Mouse (Mus musculus) heart, embryonic 13.5 days (tissue): Measurements from ENCODE around the gene Fgf2. TPM values are rescaled to one million over a fixed set of nuclear protein-coding genes. Genes with fewer than 3 reads are reported as not detected.

ENCODE experiments used
- ATAC-seq: fragments of 200-750 bp; cut with Nextera tagmentation; 2 replicates; pipeline ENCODE4 v1.8.0; 2017; ENCODE audit warnings: moderate TSS enrichment; ENCODE audit not compliant: insufficient number of reproducible peaks, low FRiP score, low TSS enrichment; ENCODE audit errors: extremely low read depth
- H3K27ac ChIP-seq: fragments of 300-500 bp; sonication (generic); replicated peaks from 2 replicates; pipeline ENCODE4 v1.5.1; 2015; ENCODE audit warnings: moderate library complexity, mild to moderate bottlenecking, inconsistent platforms
- H3K27me3 ChIP-seq: fragments of 300-500 bp; sonication (generic); replicated peaks from 2 replicates; pipeline ENCODE4 v1.6.1; 2015; ENCODE audit warnings: mild to moderate bottlenecking, inconsistent platforms
- H3K36me3 ChIP-seq: fragments of 300-500 bp; sonication (generic); 2 replicates; pipeline ENCODE4 v1.6.1; 2015; ENCODE audit warnings: mild to moderate bottlenecking, inconsistent platforms
- H3K4me1 ChIP-seq: fragments of 300-500 bp; sonication (generic); 2 replicates; pipeline ENCODE4 v1.6.1; 2015; ENCODE audit warnings: inconsistent platforms
- H3K4me2 ChIP-seq: fragments of 300-500 bp; sonication (generic); 2 replicates; pipeline ENCODE4 v1.6.1; 2015; ENCODE audit warnings: inconsistent platforms, mild to moderate bottlenecking, moderate library complexity
- H3K4me3 ChIP-seq: fragments of 300-500 bp; sonication (generic); 2 replicates; pipeline ENCODE4 v1.5.1; 2015; ENCODE audit warnings: moderate library complexity, mild to moderate bottlenecking, inconsistent platforms
- H3K9ac ChIP-seq: fragments of 300-500 bp; sonication (generic); 2 replicates; pipeline ENCODE4 v1.6.1; 2015; ENCODE audit warnings: inconsistent platforms, mild to moderate bottlenecking, moderate library complexity
- H3K9me3 ChIP-seq: fragments of 300-500 bp; sonication (generic); 2 replicates; pipeline ENCODE4 v1.6.1; 2016; ENCODE audit warnings: inconsistent platforms
- WGBS: fragments of 180-500 bp; shearing (Covaris S2); methylation state at CpG from one replicate; pipeline ENCODE4 v1.1.7; 2015; ENCODE audit warnings: mixed read lengths; 5-methylcytosine and 5-hydroxymethylcytosine counted together
- polyA plus RNA-seq: library from polyadenylated mRNA; unstranded; fragments of >200 nt; fragmentation: Nextera tagmentation; extraction: Ambion mirVana; gene quantifications from 2 replicates; pipeline ENCODE4 v1.2.1, GENCODE M21; 2015

Gene Fgf2
- polyA plus RNA-seq, 1 experiment from 2014 or later: 0.94 TPM

DNA sequence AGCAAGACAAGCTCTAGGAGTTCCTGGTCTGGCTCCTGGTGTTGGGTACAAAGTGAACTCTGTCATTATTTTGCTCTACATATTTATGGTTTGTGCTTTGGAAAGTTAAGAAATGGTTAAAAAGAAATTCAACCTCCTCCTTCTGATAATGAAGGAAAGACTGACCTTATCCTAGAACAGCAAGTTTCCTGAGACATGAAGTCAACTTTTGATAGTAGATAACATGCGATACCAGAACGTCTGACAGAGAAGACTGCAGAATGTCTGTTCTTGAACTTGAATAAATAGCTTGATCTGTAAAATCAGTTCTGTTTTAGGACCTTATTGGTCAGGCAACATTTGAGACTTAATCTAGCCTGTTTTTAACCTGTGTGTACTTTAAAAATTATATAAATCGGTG, 21.5 kb upstream of the Fgf2 start:
- H3K27me3 ChIP-seq: no peaks in the 10 kb centered on the region
- no peak overlapping the region for H3K9ac ChIP-seq
- no peak overlapping the region for H3K4me2 ChIP-seq
- no peaks in the 10 kb centered on the region for H3K36me3 ChIP-seq
- peaks cover 24% of the 10 kb centered on the region for H3K4me1 ChIP-seq
- no peak for ATAC-seq
- no peaks in the 10 kb centered on the region for H3K9me3 ChIP-seq
- 55% methylated on average over 3 of the region's 3 CpGs for WGBS
- no peak overlapping the region for H3K4me3 ChIP-seq
- no peak overlapping the region for H3K27ac ChIP-seq

DNA sequence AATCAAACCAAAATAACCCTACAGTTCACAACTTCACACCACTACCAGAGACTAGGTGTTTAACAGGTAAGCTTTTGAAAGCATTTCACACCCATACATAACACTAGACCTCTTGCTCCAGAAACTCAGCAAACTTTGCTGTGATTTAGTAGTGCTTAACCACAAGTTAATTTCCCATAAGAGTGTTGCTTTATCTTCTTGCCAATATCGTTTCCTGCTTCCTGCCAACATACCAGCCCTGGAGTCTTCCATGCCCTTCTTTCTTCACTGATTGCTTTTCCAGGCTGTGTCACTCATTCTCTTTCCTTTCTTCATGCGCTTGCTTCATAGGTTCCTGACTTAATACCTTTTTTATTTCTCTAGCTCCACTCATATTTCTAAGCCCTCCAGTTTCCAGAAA, 19.7 kb upstream of the Fgf2 start:
- Histone ChIP-seq H3K9ac (no peak overlapping the region), H3K4me1 (peaks cover 24% of the 10 kb centered on the region), H3K36me3 (no peaks in the 10 kb centered on the region), H3K27me3 (no peaks in the 10 kb centered on the region), H3K4me2 (no peak overlapping the region), H3K27ac (no peak overlapping the region), H3K9me3 (no peaks in the 10 kb centered on the region), H3K4me3 (no peak overlapping the region)
- no peak for ATAC-seq
- WGBS: 58% methylated on average over 2 of the region's 2 CpGs

DNA sequence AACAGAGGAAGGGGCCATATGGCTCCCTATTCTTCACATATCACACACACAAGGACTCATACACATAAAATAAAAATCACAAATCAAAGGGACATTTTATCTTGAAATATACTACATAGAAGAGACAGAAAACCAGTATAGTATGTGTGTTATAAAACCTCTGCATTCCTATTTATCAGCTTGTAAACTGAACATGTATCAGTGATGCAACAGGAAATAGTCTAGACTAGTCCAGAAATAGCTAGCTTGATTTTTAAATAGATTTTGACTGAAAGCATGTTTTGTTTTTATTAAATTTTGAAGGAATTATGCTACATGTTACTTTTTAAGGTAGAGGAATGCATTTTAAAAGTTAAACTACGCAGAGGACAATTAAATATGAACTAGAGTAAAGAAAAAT, 18.2 kb upstream of the Fgf2 start:
- H3K27ac ChIP-seq: no peak overlapping the region
- H3K9me3 ChIP-seq: no peaks in the 10 kb centered on the region
- ATAC-seq: no peak
- 79% methylated on average over 1 of the region's 1 CpGs for whole genome bisulfite sequencing
- peaks cover 18% of the 10 kb centered on the region for H3K4me1 ChIP-seq
- H3K4me2 ChIP-seq: no peak overlapping the region
- H3K9ac ChIP-seq: no peak overlapping the region
- H3K27me3 ChIP-seq: no peaks in the 10 kb centered on the region
- no peaks in the 10 kb centered on the region for H3K36me3 ChIP-seq
- H3K4me3 ChIP-seq: no peak overlapping the region

GRCm38 (mm10) chr3:37331999-37332449, 16.1 kb upstream of the Fgf2 start:
- 54% methylated on average over 6 of the region's 6 CpGs for WGBS
- ATAC-seq: no peak
- no peak overlapping the region for H3K9ac ChIP-seq
- H3K4me1 ChIP-seq: peaks cover under 1% of the 10 kb centered on the region; the same call in 1 of the 2 replicates
- H3K27me3 ChIP-seq: no peaks in the 10 kb centered on the region
- H3K36me3 ChIP-seq: no peaks in the 10 kb centered on the region
- H3K27ac ChIP-seq: no peak overlapping the region
- no peak overlapping the region for H3K4me2 ChIP-seq
- no peaks in the 10 kb centered on the region for H3K9me3 ChIP-seq
- H3K4me3 ChIP-seq: no peak overlapping the region

GRCm38 (mm10) chr3:37334053-37334452, 14.1 kb upstream of the Fgf2 start:
- H3K4me3 ChIP-seq: no peak overlapping the region
- no peak for ATAC-seq
- H3K9ac ChIP-seq: no peak overlapping the region
- H3K4me2 ChIP-seq: no peak overlapping the region
- no peaks in the 10 kb centered on the region for H3K27me3 ChIP-seq
- no peaks in the 10 kb centered on the region for H3K36me3 ChIP-seq
- WGBS: 82% methylated on average over 4 of the region's 4 CpGs
- H3K9me3 ChIP-seq: no peaks in the 10 kb centered on the region
- no peaks in the 10 kb centered on the region for H3K4me1 ChIP-seq
- no peak overlapping the region for H3K27ac ChIP-seq

- H3K27me3 ChIP-seq: peaks cover 5% of the 10 kb centered on the region; the same call in 1 of the 2 replicates
- no peak overlapping the region for H3K27ac ChIP-seq
- no peaks in the 10 kb centered on the region for H3K36me3 ChIP-seq
- peaks cover 4% of the 10 kb centered on the region; the same call in 1 of the 2 replicates for H3K4me1 ChIP-seq
- no peak overlapping the region for H3K4me3 ChIP-seq
- H3K9me3 ChIP-seq: no peaks in the 10 kb centered on the region
- WGBS: 49% methylated on average over 5 of the region's 5 CpGs
- H3K4me2 ChIP-seq: no peak overlapping the region
- H3K9ac ChIP-seq: no peak overlapping the region
- no peak for ATAC-seq
Observed at GRCm38 (mm10) chr3:37341110-37341509, 7.0 kb upstream of the Fgf2 start.

- Histone ChIP-seq H3K27me3 (peaks cover 22% of the 10 kb centered on the region), H3K4me1 (peaks cover 7% of the 10 kb centered on the region), H3K27ac (no peak overlapping the region), H3K36me3 (no peaks in the 10 kb centered on the region), H3K9me3 (no peaks in the 10 kb centered on the region), H3K4me2 (no peak overlapping the region), H3K9ac (no peak overlapping the region), H3K4me3 (no peak overlapping the region)
- WGBS: 44% methylated on average over 5 of the region's 5 CpGs
- ATAC-seq: no peak
Observed at GRCm38 (mm10) chr3:37342811-37343210, 5.3 kb upstream of the Fgf2 start.

DNA sequence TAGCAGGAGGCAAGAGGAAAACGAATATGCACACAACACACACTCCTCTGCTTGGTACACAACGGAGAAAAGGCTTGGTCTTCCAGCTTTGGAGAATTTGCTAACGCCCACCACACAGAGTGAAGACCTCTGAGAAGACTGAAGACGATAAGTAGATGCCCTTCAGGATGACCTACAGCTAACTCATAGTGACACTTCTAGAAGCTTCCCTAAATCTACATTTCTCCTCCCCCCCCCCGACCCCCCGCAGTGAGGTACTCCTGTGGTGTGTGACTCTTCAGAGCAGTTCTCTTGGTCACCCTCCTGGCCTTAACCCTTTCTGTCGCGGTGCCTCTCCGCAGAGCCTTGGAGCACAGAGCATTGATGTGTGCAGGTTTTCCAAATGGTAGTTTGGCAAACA, 475 bp upstream of the Fgf2 start:
- H3K9ac ChIP-seq: no peak overlapping the region
- WGBS: 27% methylated on average over 9 of the region's 9 CpGs
- no peak for ATAC-seq

GRCm38 (mm10) chr3:37349166-37349548, 1.0 kb downstream of the Fgf2 start:
- H3K27ac ChIP-seq: no peak overlapping the region
- H3K27me3 ChIP-seq: peaks cover 51% of the 10 kb centered on the region
- peaks cover 12% of the 10 kb centered on the region for H3K4me1 ChIP-seq
- H3K36me3 ChIP-seq: no peaks in the 10 kb centered on the region
- peak overlapping the region; percentile 99 for H3K4me2 ChIP-seq
- no peak for ATAC-seq
- H3K9ac ChIP-seq: peak overlapping the region; percentile 86
- no peaks in the 10 kb centered on the region for H3K9me3 ChIP-seq
- 11% methylated on average over 8 of the region's 8 CpGs for WGBS
- H3K4me3 ChIP-seq: peak overlapping the region; percentile 80

More for the DNA sequence above, 475 bp upstream of the Fgf2 start:
- H3K27me3 ChIP-seq: peaks cover 51% of the 10 kb centered on the region
- peak overlapping the region; percentile 99 for H3K4me2 ChIP-seq
- peaks cover 15% of the 10 kb centered on the region for H3K4me1 ChIP-seq
- peak overlapping the region; percentile 80 for H3K4me3 ChIP-seq
- H3K9me3 ChIP-seq: no peaks in the 10 kb centered on the region
- H3K27ac ChIP-seq: no peak overlapping the region
- H3K36me3 ChIP-seq: no peaks in the 10 kb centered on the region

GRCm38 (mm10) chr3:37350386-37350785, 2.2 kb downstream of the Fgf2 start:
- no peaks in the 10 kb centered on the region for H3K9me3 ChIP-seq
- H3K27ac ChIP-seq: no peak overlapping the region
- no peak for ATAC-seq
- H3K27me3 ChIP-seq: peaks cover 51% of the 10 kb centered on the region
- no peak overlapping the region for H3K4me2 ChIP-seq
- H3K9ac ChIP-seq: no peak overlapping the region
- no peaks in the 10 kb centered on the region for H3K36me3 ChIP-seq
- H3K4me3 ChIP-seq: no peak overlapping the region
- 40% methylated on average over 7 of the region's 7 CpGs for WGBS
- peaks cover 14% of the 10 kb centered on the region for H3K4me1 ChIP-seq

DNA sequence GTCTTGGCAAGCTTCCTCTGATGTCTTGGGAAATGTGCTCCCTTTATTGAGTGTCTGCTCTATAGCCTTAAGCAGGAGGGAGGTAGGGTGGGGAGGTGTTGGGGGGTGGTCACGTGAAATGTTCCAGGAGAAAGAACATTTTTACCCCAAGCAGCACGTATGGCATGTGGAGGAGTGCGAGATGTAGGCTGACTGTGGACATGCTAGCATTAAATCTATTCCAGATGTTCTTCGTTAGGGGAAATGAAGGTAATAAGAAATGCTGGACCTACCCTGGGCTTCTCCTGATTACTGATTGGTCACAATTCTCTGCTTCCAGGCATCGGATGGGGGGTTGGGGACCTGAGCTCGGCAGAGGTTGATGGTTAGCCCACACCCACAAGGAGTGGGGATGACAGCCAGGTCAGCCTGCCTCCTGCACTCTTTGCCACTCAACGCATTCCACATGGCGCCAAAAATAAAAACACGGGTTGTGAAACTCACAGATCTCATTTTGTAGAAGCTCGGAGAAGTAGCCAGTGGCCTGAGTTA, 5.9 kb downstream of the Fgf2 start:
- no peaks in the 10 kb centered on the region for H3K9me3 ChIP-seq
- 53% methylated on average over 10 of the region's 10 CpGs for WGBS
- peaks cover 18% of the 10 kb centered on the region for H3K27me3 ChIP-seq
- no peaks in the 10 kb centered on the region for H3K36me3 ChIP-seq
- peaks cover 5% of the 10 kb centered on the region; the same call in 1 of the 2 replicates for H3K4me1 ChIP-seq
- H3K4me2 ChIP-seq: no peak overlapping the region
- no peak; the same call in 1 of the 2 replicates for ATAC-seq
- no peak overlapping the region for H3K27ac ChIP-seq
- no peak overlapping the region for H3K4me3 ChIP-seq
- no peak overlapping the region for H3K9ac ChIP-seq

- Histone ChIP-seq H3K4me3 (no peak overlapping the region), H3K4me1 (0 out of 2 replicates have a peak, but pooled peaks cover 3% of the 10 kb centered on the region), H3K36me3 (no peaks in the 10 kb centered on the region), H3K27ac (no peak overlapping the region), H3K9ac (no peak overlapping the region), H3K27me3 (peaks cover 14% of the 10 kb centered on the region), H3K9me3 (no peaks in the 10 kb centered on the region), H3K4me2 (no peak overlapping the region)
- 86% methylated on average over 1 of the region's 1 CpGs for WGBS
- no peak for ATAC-seq
Observed at GRCm38 (mm10) chr3:37354737-37355136, 6.6 kb downstream of the Fgf2 start.
